Mouse (Mus musculus): ENCODE measurements at regions not wholly inside any gene's neighbourhood (a gene's known extent, or its start where the extent isn't known, plus 50 kb on each side); places are given as distances from the start of the nearest gene placed in this dataset.

DNA sequence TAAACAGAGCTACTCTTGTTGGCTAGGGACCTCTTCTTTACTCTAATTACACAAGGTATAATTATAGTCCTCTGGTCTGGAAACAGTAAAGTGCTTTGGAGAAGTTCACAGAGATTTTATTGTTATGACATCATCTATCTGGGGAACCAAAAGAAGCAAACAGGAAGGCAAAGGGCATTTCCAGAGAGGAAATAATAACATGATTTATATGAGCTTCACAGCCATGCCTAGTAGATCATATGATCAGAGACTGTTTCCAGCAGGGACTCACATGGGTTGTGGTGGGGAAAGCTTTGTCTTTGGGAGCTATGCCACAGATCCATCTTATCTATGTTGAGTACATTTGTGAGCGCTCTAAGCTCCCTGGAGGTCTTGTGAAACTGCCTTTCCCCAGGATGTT lies 178.8 kb upstream of the Tle1 start:
- no peak for DNase-seq
- intact Hi-C loops (cut with DNase I): no loop called here
- TF ChIP-seq CTCF (IDR thresholded peaks at IDR 0.05): no peak
- peak overlapping the region; percentile 50 for H3K27ac ChIP-seq
- H3K4me3 ChIP-seq: no peak overlapping the region

DNA sequence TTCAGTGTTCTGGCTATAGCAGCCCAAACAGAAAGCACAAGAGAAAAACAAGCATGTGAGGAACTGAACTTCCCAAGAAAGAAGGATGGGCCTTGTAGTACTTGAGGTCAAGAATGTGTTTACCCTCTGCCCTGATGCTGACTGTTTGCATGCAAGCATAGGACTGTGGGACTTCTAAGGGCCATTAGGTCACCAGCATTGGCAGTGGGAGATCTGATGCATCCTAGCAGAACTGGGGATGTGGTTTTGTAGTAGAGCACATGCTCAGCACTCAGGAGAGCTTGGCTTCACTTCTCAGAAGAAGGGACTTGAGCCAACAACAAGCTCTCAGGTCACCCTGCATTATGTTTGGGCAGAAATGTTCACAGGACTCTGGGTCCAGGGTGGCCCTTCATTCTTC lies 178.3 kb upstream of the Tle1 start:
- DNase-seq: no peak
- Histone ChIP-seq H3K27ac (peak overlapping the region; percentile 50), H3K4me3 (no peak overlapping the region)
- intact Hi-C loops (cut with DNase I): no loop called here
- no peak for TF ChIP-seq CTCF (IDR thresholded peaks at IDR 0.05)

DNA sequence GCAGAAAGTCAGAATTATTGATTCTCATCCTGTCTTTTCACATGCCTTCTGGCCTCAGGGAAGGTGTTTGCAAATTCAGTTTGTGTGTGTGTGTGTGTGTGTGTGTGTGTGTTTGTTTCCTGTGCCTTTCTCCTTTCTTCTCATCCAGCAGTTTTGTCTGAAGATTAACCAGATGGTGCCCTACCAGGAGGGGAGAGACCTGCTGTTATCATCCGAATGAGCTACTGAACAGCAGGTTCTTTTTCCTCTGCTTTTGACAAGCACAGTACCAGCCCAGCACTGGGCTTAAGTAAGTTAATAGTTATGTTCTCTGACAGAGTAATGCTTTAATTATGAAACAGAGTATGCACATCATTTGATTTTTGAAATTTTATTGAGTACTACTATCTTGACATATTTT lies 176.8 kb upstream of the Tle1 start:
- DNase-seq: no peak
- H3K27ac ChIP-seq: no peak overlapping the region

GRCm38 (mm10) chr4:72351985-72352384 lies 151.3 kb upstream of the Tle1 start:
- DNase-seq: no peak
- Histone ChIP-seq H3K27ac (no peak overlapping the region), H3K4me3 (no peak overlapping the region)
- TF ChIP-seq CTCF (IDR thresholded peaks at IDR 0.05): no peak
- intact Hi-C loops (cut with DNase I): no loop called here

More for the DNA sequence above, 176.8 kb upstream of the Tle1 start:
- TF ChIP-seq CTCF (IDR thresholded peaks at IDR 0.05): no peak
- no peak overlapping the region for H3K4me3 ChIP-seq
- intact Hi-C loops (cut with DNase I): no loop called here

DNA sequence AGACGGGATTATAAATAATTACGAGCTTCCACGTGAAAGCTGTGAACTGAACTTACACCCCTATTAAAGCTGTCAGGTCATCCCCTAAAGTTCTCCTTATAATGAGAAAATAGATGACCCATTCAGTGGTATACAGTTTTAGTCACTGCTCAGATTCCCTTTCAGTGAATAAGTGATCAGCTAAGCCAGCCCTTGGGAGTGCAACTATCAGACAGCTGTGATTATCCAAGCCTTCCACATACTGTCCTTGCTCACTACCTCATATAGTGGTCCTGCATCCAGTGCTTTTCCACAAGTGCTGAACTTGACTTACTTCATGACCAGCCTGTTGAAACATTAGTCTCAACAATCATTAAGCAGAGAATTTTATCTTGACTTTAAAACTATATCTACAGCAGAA lies 131.2 kb upstream of the Tle1 start:
- DNase-seq: no peak
- Histone ChIP-seq H3K27ac (no peak overlapping the region), H3K4me3 (no peak overlapping the region)
- intact Hi-C loops (cut with DNase I): no loop called here
- TF ChIP-seq CTCF (IDR thresholded peaks at IDR 0.05): no peak

DNA sequence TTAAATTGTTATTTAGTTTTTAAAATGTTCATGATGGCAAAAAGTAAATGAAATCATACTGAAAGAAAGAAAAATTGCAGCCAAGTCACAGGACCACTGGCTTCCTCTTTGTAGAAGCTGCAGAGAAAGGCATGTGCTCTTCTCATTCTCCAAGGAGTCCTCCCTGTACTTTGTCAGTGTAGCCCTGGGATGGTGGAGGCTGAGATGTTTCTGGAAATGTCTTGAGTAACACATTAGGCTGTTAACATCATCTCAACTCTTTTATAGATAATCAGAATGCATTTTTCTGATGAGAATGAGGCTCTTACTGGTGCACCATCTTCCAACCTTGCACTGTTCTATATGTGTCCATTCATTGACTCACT lies 128.3 kb upstream of the Tle1 start:
- Histone ChIP-seq H3K4me3 (no peak overlapping the region), H3K27ac (no peak overlapping the region)
- no peak for TF ChIP-seq CTCF (IDR thresholded peaks at IDR 0.05)
- intact Hi-C loops (cut with DNase I): no loop called here
- DNase-seq: no peak

DNA sequence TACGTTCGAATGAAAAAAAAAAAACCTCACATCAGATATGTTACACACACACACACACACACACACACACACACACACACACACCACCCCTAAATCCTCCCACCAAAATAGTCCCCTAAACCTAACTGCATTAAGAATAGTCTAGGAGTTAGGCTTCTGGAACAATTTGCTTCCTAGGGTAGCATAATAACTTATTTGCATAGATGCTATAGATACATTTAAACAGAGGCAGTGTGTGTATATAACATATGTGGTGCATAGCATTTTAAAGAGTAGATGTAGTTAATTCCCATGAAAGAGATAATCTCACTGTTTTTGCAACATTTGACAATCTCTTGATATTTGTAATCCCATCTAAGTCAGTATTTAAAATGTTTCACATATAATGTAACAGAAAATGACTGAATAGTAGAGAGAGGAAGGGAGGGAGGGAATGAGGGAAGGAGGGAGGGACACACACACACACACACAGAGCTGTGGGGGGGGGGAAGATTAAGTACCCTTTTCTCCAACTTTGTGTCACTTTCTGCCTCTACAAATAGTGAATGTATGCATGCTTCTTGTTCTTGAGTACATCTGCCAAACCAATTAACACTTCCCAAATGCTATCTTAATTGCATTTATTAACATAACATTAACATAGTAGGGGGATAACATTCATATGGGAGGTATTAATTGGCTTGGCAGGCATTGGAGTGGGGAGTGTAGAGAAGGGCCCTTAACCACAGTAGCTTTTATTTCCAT lies 127.7 kb upstream of the Tle1 start:
- DNase-seq: no peak
- TF ChIP-seq CTCF (IDR thresholded peaks at IDR 0.05): no peak
- Histone ChIP-seq H3K27ac (no peak overlapping the region), H3K4me3 (no peak overlapping the region)
- intact Hi-C loops (cut with DNase I): no loop called here

- Histone ChIP-seq H3K27ac (no peak overlapping the region), H3K4me3 (no peak overlapping the region)
- no peak for TF ChIP-seq CTCF (IDR thresholded peaks at IDR 0.05)
- intact Hi-C loops (cut with DNase I): no loop called here
- DNase-seq: no peak
These were observed 124.2 kb upstream of the Tle1 start for GRCm38 (mm10) chr4:72324913-72325312.

GRCm38 (mm10) chr4:72285112-72285675 lies 84.5 kb upstream of the Tle1 start:
- DNase-seq: no peak
- Histone ChIP-seq H3K27ac (no peak overlapping the region), H3K4me3 (no peak overlapping the region)
- TF ChIP-seq CTCF (IDR thresholded peaks at IDR 0.05): no peak
- intact Hi-C loops (cut with DNase I): no loop called here

GRCm38 (mm10) chr4:72250531-72250930 lies 49.8 kb upstream of the Tle1 start:
- no peak overlapping the region for H3K4me3 ChIP-seq
- no peak overlapping the region for H3K27ac ChIP-seq
- intact Hi-C loops (cut with DNase I): no loop called here
- no peak for DNase-seq
- no peak for TF ChIP-seq CTCF (IDR thresholded peaks at IDR 0.05)
